Mouse (Mus musculus) left cerebral cortex, adult 2 months (tissue): Measurements from ENCODE around the gene Gm21970. TPM values are rescaled to one million over a fixed set of nuclear protein-coding genes. Genes with fewer than 3 reads are reported as not detected.

Experiments
- DNase-seq, 2 experiments: peaks; one replicate each; pipeline ENCODE4 v3.0.0; 2021 to 2022; ENCODE audit warnings: low spot score in 2 of 2, mixed read lengths in 1 of 2; ENCODE audit errors: extremely low spot score in 1 of 2
- H3K27ac ChIP-seq: fragments of 200-600 bp; 2 replicates; pipeline ENCODE4 v1.8.1; 2022
- H3K4me3 ChIP-seq: fragments of 200-600 bp; 2 replicates; pipeline ENCODE4 v1.8.1; 2022
- CTCF ChIP-seq: fragments of 200-600 bp; IDR thresholded peaks from 2 replicates; pipeline ENCODE4 v1.8.1; 2022; ENCODE audit warnings: antibody characterized with exemption, mild to moderate bottlenecking, moderate library complexity
- intact Hi-C: fragments of 180-260 bp; cut with DNase I; formaldehyde crosslinking; loops from one replicate; pipeline ENCODE4 v1.15.1; 2025
- total RNA-seq, 2 experiments: library from RNA; stranded (reverse); gene quantifications; 2 replicates each; pipeline ENCODE4 v1.2.3; 2021

Gm21970 gene
- total RNA-seq, 2 experiments from 2014 or later: not detected

DNA sequence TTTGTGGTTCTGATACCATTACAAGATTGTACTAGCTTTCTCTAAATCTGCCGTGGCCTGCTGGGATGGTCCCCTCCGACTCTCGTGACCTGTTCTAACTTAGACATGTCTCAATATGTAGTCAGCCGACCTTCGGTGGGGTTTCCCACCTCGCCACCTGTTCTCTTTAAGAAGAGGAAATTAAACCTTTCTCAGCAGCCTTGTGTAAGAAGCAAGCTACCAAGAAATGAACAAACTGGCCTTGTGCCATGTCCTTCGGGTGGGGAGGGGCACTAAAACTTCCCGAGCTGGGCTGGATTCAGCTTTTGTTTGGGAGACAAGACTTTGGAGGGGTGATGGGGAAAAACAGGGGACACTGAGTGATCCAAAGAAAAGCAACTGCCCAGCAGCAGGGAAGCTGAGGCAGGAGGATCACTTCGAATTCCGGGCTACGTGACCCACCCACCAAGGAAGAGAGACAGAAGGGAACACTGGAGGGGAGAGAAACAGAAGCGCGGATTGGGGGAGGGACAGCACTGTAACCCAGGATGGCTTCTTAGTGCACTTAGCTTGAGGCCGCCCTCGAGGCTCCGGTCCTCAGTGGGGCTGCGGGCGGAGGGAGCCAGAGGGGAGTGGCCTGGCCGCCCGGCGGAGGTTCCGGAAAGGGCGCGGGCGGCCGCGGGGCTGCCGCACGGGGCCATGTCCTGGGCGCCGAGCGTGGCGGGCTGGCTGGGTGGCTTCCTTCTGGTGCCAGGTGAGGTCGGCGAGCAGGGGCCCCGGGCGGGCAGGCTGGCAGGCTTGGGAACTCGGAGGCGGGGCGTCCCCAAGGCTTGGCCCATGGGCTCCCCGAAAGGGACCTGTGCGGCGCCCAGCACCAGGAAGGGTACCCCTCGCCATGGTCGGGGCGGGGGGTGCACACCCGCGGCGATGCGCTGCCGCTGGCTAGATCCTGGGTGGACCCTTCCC, 14.4 kb downstream of the Gm21970 start, which contains the start of gene Il10rb:
Gene Il10rb (plus strand): TSS at position 525 of the 945 bp plus-strand sequence.
- Histone ChIP-seq H3K4me3 (peak within 1 kb of the TSS; percentile 67), H3K27ac (peak within 1 kb of the TSS; percentile 90)
- intact Hi-C loops: loop anchor here (5.0 kb wide), 1 partner anchor 81 kb away; the partner anchor contains the start of gene Ifnar1
- DNase-seq: peak; percentile 39 to 43
- no peak for TF ChIP-seq CTCF

DNA sequence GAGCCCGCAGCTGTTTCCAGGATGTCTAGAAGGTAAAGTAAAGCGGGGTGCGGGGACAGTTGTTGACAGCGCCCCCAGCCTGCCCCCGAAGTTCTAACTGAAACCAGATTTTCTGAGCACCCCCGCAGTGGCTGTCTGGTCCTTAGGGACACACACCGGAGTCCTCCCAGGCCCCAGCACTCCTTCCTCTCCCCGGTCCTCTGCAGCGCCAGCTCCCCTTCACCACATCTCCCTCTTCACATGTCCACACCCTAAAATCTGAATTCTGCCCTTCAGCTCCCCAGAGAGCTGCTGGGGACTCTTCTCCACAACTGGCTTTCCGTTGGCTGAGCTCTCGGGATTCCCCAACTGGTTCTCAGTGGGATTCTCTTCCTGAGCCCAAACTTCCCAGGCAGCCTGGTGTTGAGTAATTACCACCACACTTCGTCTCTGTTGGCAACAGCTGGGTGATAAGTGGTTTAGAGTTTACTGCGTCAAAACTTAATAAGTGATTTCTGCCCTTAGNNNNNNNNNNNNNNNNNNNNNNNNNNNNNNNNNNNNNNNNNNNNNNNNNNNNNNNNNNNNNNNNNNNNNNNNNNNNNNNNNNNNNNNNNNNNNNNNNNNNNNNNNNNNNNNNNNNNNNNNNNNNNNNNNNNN, 15.2 kb downstream of the Gm21970 start:
- no peak for TF ChIP-seq CTCF
- intact Hi-C loops: loop anchor here (5.0 kb wide), 1 partner anchor 81 kb away; the partner anchor contains the start of gene Ifnar1
- peak overlapping the region; percentile 90 for H3K27ac ChIP-seq

DNA sequence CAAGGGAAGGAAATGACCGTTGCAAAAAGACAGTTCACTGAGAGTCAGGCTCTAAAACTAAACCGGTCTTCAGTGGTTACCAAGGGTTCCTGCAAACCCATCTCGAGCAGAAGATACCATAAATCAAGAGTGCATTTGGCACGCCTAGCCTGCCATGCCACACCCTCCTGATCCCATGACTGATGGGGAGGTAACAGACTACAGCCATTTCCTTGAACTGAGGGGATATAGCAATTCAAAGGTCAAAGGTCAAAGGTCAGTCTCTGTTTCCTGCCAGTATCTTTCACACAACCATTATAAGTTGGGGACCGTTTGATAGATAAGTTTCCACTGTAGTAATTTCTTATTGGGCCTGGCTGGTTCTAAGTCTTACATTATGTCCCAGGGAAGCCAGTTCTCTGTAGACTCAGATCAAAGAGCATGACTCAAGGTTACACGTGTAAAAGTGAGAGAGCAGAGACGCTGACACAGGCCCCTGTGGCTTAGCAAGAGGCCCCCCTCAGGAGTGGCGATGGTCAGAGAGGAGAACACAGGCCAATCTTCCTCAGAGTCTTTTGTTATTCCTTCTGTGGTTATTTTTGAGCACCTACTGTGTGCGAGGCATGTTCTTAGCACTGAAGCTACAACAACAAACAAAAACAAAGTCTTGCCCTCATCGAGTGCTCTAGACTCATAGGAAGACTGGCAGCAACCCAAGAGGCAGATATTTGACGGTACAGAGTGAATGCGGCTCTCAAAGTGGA, 21.8 kb downstream of the Gm21970 start:
- DNase-seq: no peak
- no peak overlapping the region for H3K4me3 ChIP-seq

More for the DNA sequence above, 15.2 kb downstream of the Gm21970 start:
- H3K4me3 ChIP-seq: peak overlapping the region; percentile 67
- peak in 1 of 2 experiments; percentile 33 for DNase-seq

DNA sequence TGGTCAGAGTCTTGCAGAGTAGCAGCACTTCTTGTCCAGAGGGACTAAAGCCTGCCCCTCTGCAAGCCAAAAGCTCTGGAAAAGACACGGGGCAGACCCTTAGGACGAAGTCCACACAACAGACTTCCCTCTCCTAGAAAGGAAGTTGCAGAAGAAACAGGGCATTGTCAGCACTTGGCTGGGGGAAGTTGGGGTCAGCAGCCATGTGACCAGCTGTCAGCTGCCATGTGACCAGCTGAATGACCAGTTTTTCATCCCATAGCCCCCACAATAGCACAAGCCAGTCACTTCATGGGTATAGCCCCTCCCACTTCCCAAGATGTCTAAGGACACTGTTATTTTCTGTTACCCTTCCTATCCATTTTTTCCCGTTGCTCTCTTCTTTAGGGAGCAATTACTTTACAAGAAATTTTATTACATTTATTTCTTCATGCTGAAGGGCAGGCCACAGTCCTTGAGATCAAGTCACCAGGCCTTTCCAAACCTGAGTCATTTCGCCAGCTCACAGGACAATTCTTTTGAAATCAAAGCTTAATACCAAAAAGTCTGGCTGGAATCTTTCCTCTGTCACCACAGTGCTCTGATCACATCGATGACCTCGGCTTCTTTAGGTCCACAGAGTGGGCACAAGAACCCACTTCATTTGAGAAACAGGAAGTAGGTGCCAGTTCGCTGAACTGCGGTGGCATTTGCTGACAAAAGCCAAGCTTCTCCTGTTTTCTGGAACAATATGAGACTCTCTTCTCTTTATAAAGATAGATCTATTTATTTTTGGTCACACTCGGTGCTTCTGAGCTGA, 24.1 kb downstream of the Gm21970 start:
- intact Hi-C loops: no loop called here
- no peak overlapping the region for H3K4me3 ChIP-seq
- no peak for TF ChIP-seq CTCF
- H3K27ac ChIP-seq: no peak overlapping the region
- DNase-seq: no peak

More for the DNA sequence above, 21.8 kb downstream of the Gm21970 start:
- TF ChIP-seq CTCF: no peak
- intact Hi-C loops: loop anchor here (2.0 kb wide), 1 partner anchor 52 kb away; no protein-coding TSS in a partner anchor
- H3K27ac ChIP-seq: no peak overlapping the region

DNA sequence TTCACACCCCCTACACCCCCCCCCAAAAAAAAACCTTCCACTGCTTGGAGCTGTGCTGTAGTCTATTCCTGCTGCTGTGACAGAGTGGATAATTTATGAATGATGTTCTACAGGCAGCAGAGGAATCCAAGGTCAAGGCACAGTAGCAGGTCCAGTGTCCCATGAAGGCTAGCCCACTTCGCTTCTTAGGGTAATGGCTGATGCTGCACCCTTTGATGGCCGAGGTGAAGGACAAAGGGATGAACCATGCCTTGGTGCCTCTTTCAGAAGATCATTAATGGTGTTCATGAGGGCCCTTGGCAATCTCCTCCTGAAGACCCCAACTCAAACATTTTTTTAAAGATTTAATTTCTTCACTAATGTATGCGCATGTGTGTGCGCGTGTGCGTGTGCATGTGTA, 24.8 kb downstream of the Gm21970 start:
- intact Hi-C loops: no loop called here
- no peak overlapping the region for H3K27ac ChIP-seq
- DNase-seq: no peak
- no peak overlapping the region for H3K4me3 ChIP-seq
- TF ChIP-seq CTCF: no peak

DNA sequence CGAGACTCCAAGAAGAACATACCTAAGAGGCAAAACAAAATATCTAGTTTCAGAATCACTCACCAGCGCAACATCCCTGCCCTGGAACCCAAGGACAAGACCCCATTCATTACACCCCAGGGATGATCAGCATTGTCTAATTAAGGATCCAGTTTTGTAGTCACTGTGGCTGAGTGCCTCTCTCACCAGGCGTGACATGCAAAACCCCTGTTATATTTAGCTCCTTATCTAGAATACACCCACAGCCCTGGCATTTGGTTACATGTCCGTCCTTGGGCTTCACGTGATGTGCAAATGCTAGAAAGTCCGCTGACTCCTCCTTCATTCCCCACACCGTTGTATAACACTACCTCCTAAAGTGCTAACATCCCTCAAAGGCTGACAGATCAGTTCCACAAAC, 25.4 kb downstream of the Gm21970 start:
- Histone ChIP-seq H3K4me3 (no peak overlapping the region), H3K27ac (no peak overlapping the region)
- no peak for TF ChIP-seq CTCF
- no peak for DNase-seq
- intact Hi-C loops: no loop called here

DNA sequence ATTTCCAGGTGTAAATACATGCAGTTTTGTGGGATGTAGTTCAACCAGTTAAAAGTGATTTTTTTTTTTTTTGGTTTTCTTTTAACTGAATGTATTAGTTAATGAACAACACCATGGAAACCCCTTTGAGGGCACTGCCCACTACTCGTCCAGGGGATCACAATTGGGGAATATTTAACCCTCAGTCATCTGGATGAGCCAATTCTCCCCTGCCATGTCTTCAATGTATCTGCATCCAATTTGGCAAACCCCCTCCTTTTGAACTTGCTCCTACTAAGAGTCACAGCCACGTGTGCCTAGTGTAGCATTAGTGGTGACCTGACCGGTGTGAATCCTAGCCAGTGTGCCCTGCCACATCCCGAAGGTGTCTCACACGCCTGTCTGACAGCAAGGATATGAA, 27.0 kb downstream of the Gm21970 start:
- H3K27ac ChIP-seq: no peak overlapping the region
- intact Hi-C loops: no loop called here
- no peak for TF ChIP-seq CTCF
- DNase-seq: no peak
- H3K4me3 ChIP-seq: no peak overlapping the region

DNA sequence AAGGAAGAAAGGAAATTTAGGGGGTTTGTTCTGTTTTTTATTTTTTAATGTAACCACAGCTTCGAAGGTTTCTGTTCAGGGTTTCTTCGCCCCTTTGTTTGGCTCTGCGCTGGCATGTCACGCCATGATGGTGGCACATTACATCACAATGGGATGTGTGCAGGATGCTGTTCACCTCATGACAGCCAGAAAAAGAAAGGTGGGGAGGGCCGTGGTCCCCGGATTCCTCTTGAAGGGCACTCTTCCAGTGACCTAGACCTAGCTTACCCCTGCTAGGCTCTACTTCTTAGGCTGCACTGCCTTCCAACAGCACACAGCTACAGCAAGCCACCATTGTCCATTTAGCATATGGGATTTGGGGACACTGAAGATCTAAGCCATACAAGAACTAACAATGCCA, 34.3 kb downstream of the Gm21970 start:
- no peak for DNase-seq
- no peak overlapping the region for H3K4me3 ChIP-seq
- no peak for TF ChIP-seq CTCF
- H3K27ac ChIP-seq: no peak overlapping the region
- intact Hi-C loops: no loop called here

DNA sequence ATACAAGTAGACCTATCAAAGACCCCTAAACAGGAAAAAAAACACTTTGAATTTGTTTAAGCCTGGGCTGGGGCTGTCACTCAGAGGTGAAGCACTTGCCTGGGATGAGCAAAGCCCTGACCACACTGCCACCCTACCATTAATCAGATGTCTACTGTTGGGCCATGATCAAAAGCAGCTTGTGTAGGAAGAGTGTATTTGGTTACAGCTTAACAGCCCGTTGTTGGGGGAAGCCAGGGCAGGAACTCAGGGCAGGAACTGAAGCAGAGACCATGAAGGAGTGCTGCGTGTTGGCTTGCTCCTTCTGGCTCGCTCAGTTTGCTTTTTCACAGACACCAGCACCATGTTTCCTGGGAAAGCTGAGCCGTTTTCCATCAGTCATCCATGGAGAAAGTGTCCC, 35.1 kb downstream of the Gm21970 start:
- DNase-seq: no peak
- intact Hi-C loops: no loop called here
- no peak overlapping the region for H3K27ac ChIP-seq
- TF ChIP-seq CTCF: no peak
- H3K4me3 ChIP-seq: no peak overlapping the region

DNA sequence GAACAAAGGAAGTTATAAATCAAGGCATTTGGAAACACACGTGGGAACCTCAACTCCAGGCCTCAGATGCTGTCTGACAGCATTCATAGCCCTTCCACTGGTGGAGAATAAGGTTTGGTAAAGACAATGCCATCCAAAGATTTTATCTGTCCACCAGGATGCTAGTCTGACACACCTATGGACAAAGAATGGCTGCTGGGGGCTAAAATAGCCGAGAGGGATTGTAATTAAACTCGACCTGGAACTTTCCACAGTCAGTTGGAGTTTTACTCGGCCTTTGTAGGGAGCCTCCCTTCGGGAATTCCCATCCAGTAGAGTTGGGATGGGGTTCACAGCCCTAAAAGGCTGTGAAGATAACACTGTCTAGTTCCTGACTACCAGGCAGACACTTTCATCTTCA, 35.9 kb downstream of the Gm21970 start:
- intact Hi-C loops: no loop called here
- TF ChIP-seq CTCF: no peak
- no peak overlapping the region for H3K4me3 ChIP-seq
- no peak overlapping the region for H3K27ac ChIP-seq
- no peak for DNase-seq

DNA sequence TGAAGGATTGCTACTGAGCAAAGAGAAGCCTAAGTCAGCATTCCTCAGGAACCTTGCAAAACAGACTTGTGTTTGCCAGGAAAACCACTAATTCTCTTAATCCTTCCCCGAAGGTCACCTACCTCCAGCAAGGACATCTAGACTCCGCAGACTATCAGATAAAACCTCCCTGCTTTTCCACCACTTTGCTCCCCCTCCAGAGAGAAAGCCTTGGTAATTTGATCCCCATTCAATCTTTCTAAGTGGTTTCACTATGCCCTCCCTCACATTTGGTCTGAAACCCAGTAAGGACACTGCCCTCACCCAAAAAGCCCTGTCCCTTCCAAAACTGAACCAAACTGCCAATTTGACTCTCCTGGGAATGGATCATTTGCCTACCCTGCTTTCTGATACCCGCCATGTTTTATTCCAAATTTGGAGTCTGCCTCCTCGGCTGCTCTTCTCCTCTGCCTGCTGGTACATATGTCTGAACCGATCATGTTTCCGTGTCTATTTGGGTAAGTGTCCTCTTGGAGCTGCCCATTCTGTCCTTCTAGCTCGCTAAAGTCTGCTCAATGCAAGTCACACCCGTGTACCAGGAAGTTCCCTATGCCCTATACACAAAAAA, 36.8 kb downstream of the Gm21970 start:
- Histone ChIP-seq H3K27ac (no peak overlapping the region), H3K4me3 (no peak overlapping the region)
- no peak for DNase-seq
- TF ChIP-seq CTCF: no peak
- intact Hi-C loops: no loop called here
